Comparison of ENCODE assay signal across 8 mouse cellular contexts in genomic region chr6:144781431-144782030, GRCm38 (mm10). TPM values are rescaled to one million over a fixed set of nuclear protein-coding genes. Genes with fewer than 3 reads are reported as not detected.
DNase-seq lines count a peak whose midpoint lies in the region; ATAC-seq and TF ChIP-seq lines count a peak whose summit lies in the region.

Gene Sox5 (minus strand): TSS chr6:144781977.

- H3K4me2 ChIP-seq in embryonic facial prominence, embryonic 14.5 days (ENCODE audit: low read depth, low read length): peak within 1 kb of the TSS; percentile 99

- peaks cover 29% of the 10 kb centered on the region for H3K27me3 ChIP-seq in embryonic facial prominence, embryonic 14.5 days (replicated peaks; ENCODE audit: control insufficient read depth, insufficient read depth, low read length)
- H3K27me3 ChIP-seq in heart, adult 2 months (ENCODE audit: control insufficient read depth, insufficient read depth, low read length): no peaks in the 10 kb centered on the region; the same call in 1 of the 2 replicates
- H3K27me3 ChIP-seq in limb, embryonic 10.5 days (ENCODE audit: low read depth, poor library complexity, severe bottlenecking): peaks cover 13% of the 10 kb centered on the region

- H3K79me2 ChIP-seq in heart, adult 2 months (replicated peaks; ENCODE audit: control insufficient read depth, insufficient read depth, low read length): no peaks in the 10 kb centered on the region

- H3K27ac ChIP-seq in embryonic facial prominence, embryonic 14.5 days (replicated peaks; ENCODE audit: low read depth, low read length): no peak within 1 kb of the TSS
- peak within 1 kb of the TSS; percentile 58 for H3K27ac ChIP-seq in heart, adult 2 months
- H3K27ac ChIP-seq in limb, embryonic 10.5 days: peak within 1 kb of the TSS; percentile 97

- no peaks in the 10 kb centered on the region for H3K36me3 ChIP-seq in embryonic facial prominence, embryonic 14.5 days (ENCODE audit: control insufficient read depth, insufficient read depth, low read length)
- H3K36me3 ChIP-seq in heart, adult 2 months (ENCODE audit: control insufficient read depth, insufficient read depth, low read length): no peaks in the 10 kb centered on the region
- H3K36me3 ChIP-seq in limb, embryonic 10.5 days: no peaks in the 10 kb centered on the region

- WGBS in embryonic facial prominence, embryonic 14.5 days: 1% methylated on average over 8 of the region's 47 CpGs
- under 1% methylated on average over 44 of the region's 47 CpGs for WGBS in heart, adult 2 months
- WGBS in limb, embryonic 10.5 days: under 1% methylated on average over 39 of the region's 47 CpGs

- peak within 1 kb of the TSS; percentile 71 for H3K4me3 ChIP-seq in embryonic facial prominence, embryonic 14.5 days (ENCODE audit: low read depth, low read length)
- peak within 1 kb of the TSS; percentile 69 for H3K4me3 ChIP-seq in heart, adult 2 months
- peak within 1 kb of the TSS; percentile 87 for H3K4me3 ChIP-seq in limb, embryonic 10.5 days

- no peak for TF ChIP-seq CTCF in heart, adult 2 months (IDR thresholded peaks at IDR 0.05)

- peak; percentile 43 for DNase-seq in adrenal gland, adult 8-10 months
- peak; percentile 46 for DNase-seq in embryonic facial prominence, embryonic 14.5 days (ENCODE audit: low spot score)
- peak; percentile 74 to 78 for DNase-seq in heart, adult 2 months
- DNase-seq in kidney, adult 18-20 months: peak; percentile 68
- peak; percentile 78 for DNase-seq in limb, embryonic 10.5 days (ENCODE audit: low spot score)
- peak; percentile 61 for DNase-seq in mesoderm, embryonic 11.5 days (ENCODE audit: low read depth, low spot score)
- peak; percentile 67 for DNase-seq in right cerebral cortex, postnatal 4 days

- intact Hi-C loops in heart, adult 2 months (cut with DNase I): loop anchor here (2.0 to 10.0 kb wide), 2 partner anchors 27 to 137 kb away; no protein-coding TSS in a partner anchor

- no peak for TF ChIP-seq POLR2A in heart, adult 2 months (IDR thresholded peaks at IDR 0.05; ENCODE audit: insufficient read depth, low read depth, low read length)

- peak within 1 kb of the TSS; percentile 61 for H3K9ac ChIP-seq in embryonic facial prominence, embryonic 14.5 days (ENCODE audit: low read depth, low read length)
- H3K9ac ChIP-seq in heart, adult 2 months (ENCODE audit: low read depth, low read length): peak within 1 kb of the TSS; percentile 60

- H3K9me3 ChIP-seq in embryonic facial prominence, embryonic 14.5 days (ENCODE audit: control insufficient read depth, low read length): no peaks in the 10 kb centered on the region
- H3K9me3 ChIP-seq in limb, embryonic 10.5 days (replicated peaks): no peaks in the 10 kb centered on the region

- no peaks in the 10 kb centered on the region for H3K4me1 ChIP-seq in embryonic facial prominence, embryonic 14.5 days (ENCODE audit: control insufficient read depth, insufficient read depth, low read length)
- no peaks in the 10 kb centered on the region for H3K4me1 ChIP-seq in heart, adult 2 months (ENCODE audit: control insufficient read depth, insufficient read depth, low read length)
- H3K4me1 ChIP-seq in limb, embryonic 10.5 days: peaks cover 68% of the 10 kb centered on the region

- no peak for TF ChIP-seq EP300 in heart, adult 2 months (IDR thresholded peaks at IDR 0.05; ENCODE audit: insufficient read depth, low read depth, low read length)

- ATAC-seq in embryonic facial prominence, embryonic 14.5 days (ENCODE audit: low read depth): peak; percentile 67
- ATAC-seq in inflammation-experienced regulatory T-cells, adult 6 months: no peak

RNA-seq across cellular contexts. Expression of gene Sox5, which starts in this region (rescaled TPM):
- total RNA-seq in adrenal gland, adult 8-10 months (2022): 10 to 100 TPM; 11.7 to 35.6 (median 21.6) TPM
- 10.8 and 22.4 TPM in 2 replicates for polyA plus RNA-seq in embryonic facial prominence, embryonic 14.5 days (2014; fragmentation: Nextera tagmentation; extraction: Ambion mirVana)
- total RNA-seq in heart, adult 2 months (2021): 1 to 10 TPM; 2.4 to 3.4 TPM
- 1.7 and 2.1 TPM in 2 replicates for polyA plus RNA-seq in heart, adult 2 months (2012; rRNA removed)
- polyA plus RNA-seq in limb, embryonic 10.5 days (2016; fragmentation: Nextera tagmentation; extraction: Ambion mirVana): 34.1 and 60.8 TPM in 2 replicates
- polyA plus RNA-seq in inflammation-experienced regulatory T-cells, adult 6 months (2017; shearing (Covaris generic)): under 1 TPM in 1 of 3 experiments, not detected in 2; 0.27 TPM
